Mouse (Mus musculus) kidney, postnatal 4 days (tissue): ENCODE measurements around the gene Phgr1.

Experiments used
- DNase-seq, 2 experiments: peaks; one replicate each; pipeline ENCODE4 v3.0.0; 2021; ENCODE audit warnings: mixed read lengths in 2 of 2

Gene Phgr1

DNA sequence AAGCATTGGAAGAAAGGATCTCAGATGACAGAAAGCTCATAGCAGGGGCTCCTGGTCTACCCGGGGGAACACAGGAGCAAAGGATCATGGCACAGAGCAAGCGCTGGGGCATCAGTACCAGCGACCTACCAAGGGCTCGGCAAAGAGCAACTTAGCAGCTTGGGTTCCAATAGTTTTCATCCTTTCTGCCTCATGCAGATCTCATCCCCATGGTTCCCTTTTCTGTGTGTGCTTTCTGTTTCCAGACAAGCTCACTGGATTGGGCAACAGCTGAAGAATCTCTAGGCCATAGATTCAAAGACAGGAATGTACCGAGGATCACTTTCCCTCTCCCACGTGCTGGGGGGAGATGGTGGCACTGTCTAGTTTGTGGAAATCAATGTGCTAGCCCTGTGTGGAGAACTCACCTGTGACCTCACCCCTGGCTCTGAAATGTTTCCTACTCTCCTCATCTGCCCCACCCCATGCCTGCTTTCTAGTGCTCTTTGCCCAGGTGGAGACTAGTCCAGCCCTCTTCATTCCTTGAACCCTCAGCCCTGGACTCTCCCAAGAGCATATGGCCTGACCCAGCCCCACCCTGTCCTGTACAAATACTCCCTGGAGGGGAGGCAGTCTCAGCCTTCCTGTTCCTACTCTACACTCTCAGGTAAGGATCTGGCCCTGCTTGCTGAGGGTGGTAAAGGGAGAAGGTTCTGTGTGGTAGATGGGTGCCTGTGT lies at the start of gene Phgr1:
Gene Phgr1 (plus strand): TSS at position 612 of the 717 bp plus-strand sequence.
- DNase-seq: no peak

DNA sequence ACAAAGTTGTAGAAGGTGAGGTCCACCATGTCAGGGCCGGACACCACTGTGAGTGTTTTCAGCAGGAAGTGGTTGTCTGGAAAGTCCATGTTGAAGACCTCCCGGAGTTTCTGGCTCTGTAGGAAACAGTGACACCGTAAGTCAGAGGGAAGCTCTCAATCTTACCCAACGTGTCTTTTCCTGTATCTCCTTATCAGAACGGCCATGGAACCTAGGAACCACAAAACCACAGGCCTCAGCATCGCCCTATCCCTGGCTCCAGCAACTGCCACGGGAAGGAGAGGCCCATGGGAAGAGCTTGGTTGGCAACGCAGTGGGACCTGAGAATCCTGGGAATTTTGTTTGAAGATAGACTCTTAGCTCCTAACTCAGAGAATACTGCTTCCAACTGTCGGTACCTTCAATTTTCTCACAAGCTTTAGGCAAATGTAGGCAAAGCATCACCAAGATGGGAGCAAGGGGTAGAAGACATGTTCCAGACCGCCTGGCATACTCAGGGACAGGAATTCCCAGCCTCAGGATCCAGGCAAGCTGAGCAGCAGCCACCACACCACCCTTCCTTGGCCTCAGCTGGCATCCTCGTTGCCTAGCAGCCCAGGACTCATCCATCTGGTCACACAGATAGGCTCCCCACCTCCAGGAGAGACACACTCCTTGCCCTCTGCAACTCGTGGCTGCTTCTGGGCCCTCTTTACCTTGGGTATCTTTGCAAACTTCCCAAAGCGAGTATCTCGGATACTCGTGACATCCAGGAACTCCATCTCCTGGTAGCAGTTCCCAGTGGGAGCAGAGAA lies 48.7 kb upstream of the Phgr1 start:
- no peak for DNase-seq

DNA sequence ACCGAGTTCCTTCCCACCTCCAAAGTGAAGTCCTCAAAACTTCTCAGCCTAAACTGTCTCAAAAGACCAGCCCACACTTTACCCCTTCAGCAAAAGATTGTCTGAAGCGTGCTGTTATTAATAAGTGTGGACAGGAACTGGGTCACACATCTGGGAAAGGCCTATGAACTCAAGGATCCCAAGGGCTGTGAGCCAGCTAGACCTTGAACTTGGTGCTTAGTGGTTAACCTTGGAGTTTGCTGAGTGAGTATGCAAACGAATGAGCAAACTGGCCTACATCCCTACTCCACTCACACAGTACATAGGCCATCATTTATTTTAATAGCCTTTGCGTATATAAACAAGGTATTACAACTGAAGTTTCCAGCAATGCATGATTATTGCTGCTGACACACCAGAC lies 47.1 kb upstream of the Phgr1 start:
- DNase-seq: no peak

DNA sequence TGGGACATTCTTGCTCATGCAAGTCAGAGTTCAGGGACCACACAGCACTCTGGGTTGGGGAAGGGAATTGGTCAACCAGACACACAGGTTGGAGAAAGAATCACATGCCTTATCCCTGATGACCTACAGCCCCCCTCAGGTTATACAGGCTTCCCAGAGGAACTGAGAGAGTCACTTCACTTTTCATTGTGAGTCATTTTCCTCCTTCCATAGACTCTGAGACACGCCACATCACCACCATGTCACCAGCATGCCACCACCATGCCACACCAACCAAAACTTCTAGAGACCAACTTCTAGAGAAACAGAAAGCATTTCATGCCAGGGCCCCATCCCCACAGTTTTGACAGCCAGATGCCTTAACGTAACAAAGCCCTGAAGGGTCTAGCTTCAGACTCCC lies 45.7 kb upstream of the Phgr1 start:
- DNase-seq: no peak

DNA sequence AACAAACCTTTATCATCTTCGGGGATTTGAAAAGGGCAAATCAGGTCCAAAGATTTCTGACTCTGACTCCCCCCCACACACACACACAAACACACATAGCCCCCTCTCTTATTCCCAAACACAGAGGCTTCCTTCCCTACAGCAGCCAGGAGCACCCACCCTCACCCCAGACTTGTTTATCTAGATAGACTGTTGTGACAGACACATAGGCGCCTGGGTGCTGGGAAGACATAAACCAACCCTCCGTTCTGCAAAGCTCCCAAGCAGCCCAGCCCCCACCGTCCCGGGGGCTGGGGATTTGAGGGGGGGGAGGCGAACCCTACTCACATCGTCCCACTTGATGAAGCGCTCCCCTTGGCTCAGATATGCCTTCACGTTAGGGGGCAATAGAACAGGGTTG lies 44.7 kb upstream of the Phgr1 start:
- DNase-seq: peak; percentile 50 to 58

DNA sequence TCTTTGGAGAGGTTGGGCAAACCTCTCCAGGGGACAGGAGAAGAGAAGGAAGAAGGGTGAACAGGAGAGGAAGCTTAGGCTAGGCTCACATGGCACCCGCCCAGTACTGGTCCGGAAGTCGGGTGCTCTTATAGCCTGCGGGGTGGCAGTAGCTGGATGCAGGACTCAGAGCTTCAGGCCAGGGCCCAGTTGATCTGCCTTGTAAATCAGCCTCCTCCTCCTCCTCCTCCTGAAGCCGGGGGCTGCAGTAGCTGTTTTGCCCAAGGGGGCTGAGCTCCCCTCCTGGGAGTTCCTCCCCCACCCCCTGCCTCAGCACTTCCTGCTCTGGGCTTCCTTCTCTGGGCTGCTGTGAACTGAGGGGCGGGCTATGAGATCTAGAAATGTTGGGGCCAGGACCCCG lies 44.2 kb upstream of the Phgr1 start, which contains the start of gene Plcb2:
Gene Plcb2 (minus strand): TSS at position 102 of the 400 bp plus-strand sequence.
- DNase-seq: peak; percentile 65 to 70

DNA sequence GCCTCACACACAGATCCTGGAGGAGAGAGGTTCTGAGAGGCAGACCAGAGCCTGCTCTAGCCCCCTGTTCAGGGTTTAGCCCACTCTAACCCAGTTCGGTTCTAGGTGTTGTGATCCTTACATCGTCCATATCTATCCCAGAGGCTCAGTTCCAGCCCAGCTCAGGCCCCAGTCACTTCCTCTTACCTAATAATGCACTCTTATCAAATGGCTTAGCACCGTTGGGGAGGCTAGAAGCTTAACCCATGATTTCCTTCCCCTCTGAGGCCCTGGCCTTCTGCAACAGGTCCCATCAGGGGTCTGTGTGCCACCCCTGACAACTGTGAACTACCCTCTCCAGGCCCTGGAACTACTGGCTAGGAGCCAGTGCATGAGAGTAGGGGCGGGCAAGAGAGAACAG lies 43.4 kb upstream of the Phgr1 start:
- no peak for DNase-seq

DNA sequence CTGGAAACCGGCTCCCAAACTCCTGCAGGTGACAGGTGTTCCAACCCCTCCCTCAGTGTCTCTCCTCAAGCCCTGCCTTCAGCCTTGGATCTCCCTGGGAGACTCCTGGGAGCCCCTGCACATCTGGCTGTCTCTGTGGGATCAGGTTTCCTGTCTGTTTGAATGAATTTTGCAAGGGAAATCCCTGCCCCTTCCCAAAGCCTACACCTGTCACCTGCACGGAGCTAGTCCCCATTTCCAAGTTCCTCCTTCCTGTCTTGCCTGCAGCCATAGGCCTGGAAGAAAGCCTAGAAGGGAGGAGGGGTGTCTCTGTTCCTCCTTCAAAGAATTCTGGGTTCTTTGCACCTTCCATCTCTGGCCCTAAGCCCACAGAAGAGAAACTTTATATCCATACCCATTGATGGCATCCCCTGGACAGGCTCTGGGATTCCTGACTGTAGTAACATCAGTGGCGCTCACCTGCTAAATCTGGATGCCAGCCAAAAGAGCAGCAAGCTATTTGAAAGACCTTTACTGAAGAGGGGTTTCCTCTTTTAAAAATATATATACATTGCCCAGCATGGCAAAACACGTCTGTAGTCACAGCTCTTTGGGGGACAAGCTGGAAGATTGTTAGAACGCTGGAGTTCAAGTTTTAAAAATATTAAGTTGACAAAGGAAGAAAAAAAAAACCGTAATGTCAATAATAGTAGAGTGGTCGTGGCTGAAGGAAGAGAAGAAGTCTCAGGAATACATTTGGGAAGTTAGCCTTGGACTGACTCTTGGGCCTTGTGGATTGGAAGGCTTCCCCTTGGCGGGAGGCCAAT lies 42.5 kb upstream of the Phgr1 start:
- DNase-seq: no peak

DNA sequence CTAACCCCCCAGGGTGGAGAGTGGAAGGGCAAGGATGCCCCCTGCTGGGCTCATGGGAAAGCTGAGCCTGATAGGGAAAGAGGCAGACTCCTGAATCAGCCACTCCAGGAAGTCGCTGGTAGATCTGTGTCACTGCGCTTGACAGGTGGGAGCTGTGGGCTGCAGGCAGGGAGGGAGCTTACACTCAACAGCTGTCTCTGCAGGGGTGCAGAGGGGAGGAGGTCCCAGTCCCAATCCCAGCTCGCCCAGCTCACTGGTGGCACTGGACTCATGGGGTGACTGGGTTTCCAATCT lies 42.0 kb upstream of the Phgr1 start:
- peak; percentile 87 to 89 for DNase-seq

DNA sequence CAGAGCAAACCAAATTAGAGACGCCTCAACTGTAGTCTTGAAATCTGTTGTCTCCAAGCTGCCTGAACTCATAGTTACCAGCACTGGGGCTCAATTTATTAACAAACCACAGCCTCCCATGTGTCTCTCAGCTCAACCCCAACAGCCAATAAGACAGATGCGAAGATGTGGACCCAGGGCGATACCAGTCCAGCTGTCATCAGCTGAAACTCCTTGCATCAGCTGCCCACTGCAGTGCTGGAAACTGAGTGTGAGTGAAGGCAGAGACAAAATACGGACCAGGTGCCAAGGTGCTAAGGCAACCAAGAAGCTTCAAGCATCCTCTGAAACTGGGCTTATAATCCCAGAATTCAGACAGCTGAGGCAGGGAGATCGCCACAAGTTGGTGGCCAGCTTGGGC lies 40.6 kb upstream of the Phgr1 start:
- DNase-seq: no peak

DNA sequence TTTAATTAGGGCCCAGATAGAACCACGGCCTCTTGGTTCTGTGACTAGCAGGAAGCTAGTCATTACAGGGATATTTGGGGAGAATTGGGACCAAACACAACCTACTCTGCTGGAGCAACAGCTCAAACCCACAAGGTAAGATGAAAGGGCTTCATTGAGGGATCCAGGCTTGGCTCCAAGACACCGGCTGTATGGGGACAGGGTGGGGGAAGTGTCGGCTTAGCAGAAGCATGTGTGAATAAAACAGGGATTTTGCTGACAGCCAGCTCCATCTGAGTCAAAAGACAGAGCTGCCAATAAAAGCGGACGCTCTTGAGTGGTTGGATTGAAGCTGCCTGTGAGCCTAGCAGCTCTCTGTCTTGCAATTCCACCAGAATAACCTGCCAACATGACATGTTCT lies 39.2 kb upstream of the Phgr1 start:
- no peak for DNase-seq

DNA sequence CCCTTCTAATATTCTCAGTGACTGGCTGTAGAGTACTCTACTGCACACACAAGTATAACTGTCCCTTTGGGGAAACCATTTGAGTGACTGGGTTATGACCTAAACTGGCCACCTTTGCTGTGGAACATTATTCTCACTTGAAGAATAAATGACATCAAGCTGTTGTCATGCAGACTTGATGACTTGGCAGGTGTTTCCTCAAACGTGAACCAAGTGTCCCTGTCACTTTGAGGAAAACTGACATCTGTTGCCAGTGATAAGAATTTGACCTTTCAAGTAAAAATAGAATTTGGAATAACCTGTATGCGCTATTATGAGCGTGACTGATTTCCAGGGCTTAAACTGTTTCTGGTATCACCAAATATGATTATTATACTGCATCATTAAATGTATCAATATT lies 32.2 kb upstream of the Phgr1 start:
- DNase-seq: no peak

DNA sequence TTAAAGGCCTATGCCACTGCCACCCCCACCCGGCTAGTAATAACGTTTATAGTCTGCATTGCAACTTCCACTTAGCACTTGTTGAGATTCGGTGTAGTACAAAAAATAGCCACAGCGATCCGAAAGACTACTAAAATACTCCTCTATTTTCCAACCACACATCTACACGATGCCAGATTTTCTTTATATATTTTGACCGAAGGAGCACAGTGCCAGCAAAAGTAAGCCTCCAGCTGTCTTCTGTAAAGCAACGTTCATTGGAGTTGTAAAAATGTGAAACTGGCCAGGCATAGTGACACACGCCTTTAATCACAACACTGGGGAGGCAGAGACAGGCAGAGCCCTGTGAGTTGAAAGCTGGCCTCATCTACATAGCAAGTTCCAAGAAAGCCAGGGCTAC lies 31.4 kb upstream of the Phgr1 start:
- no peak for DNase-seq

DNA sequence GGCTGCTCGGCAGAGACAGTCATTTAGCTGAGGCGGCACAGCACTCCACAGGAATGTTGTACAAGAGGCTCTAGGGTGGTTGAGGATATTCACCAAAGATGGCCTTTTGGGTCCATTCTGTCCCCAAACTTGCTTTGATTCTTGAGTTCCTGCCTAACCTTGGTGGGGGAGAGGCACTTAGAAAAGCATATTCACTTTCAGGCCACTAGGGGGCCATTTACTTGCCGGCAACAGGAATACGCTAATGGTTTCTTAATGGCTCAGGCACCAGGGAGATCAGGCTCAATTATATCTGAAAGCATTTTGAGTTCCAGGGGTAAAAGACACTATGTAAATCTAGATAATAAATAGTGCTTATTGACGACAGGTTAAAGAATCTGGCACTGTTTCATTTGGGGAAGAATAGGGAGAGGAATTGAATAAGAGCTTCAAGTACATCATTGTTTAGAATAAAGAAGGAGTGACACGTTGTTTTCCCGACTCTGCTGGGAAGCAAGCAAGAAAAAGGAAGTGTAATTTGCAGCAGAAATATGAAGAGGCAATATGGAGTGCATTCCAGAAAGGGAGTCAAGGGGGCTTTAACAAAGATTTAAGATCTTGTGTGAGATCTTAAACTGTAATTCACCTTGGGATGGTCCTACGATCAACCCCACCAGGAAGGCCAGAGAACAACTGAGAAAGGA lies 29.2 kb upstream of the Phgr1 start:
- no peak for DNase-seq

DNA sequence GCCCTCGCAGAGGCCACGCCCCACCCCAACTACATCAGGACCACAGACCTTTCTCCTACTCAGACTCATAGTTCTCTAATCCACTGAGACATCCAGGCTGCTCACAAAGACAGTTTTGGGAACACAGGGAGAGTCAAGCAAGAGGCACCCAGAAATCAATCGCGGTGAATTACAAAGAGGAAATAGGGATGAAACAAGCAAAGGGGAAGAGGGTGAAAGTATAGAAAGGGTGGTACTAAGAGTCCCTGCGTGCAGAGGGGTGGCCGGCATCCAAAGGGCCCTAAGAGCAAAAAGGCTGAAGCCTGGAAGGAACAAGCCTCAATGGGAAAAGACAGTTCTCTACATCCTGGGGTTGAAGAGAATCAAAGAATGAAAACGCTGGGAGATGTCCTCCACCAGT lies 27.9 kb upstream of the Phgr1 start:
- no peak for DNase-seq

DNA sequence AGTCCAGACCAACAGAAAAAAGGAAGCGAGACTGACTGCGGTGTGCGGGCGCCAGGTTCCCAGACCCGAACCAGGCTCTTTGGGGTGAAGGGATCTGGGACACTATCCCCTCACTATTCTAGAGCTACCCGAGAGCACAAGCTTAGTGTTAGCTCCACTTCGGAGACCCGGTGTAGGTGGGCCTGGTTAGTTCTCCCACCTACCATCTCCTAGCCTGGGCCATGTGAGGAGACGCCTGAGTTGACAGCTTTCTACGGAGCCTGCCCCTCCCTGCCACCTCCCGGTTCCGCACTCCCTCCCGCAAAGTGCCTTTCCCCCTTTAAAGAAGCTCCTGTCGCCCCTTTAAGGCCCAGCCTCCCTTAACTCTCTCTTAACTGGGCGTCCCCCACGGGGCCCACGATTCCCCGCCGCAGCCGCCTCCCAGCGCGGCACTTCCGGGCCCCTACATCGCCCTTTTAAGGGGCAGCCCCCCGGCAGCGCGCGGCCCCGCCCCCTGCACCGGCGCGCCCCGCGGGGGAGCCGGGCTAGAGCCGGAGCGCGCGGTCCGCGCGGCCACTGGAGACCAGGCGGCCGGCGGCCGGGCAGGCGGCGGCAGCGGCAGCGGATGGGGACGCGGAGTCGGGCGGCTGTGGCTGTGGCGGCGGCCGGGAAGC lies 27.2 kb upstream of the Phgr1 start, which contains the start of gene Inafm2:
Gene Inafm2 (plus strand): TSS at position 527 of the 653 bp plus-strand sequence.
- DNase-seq: peak; percentile 89 to 94

DNA sequence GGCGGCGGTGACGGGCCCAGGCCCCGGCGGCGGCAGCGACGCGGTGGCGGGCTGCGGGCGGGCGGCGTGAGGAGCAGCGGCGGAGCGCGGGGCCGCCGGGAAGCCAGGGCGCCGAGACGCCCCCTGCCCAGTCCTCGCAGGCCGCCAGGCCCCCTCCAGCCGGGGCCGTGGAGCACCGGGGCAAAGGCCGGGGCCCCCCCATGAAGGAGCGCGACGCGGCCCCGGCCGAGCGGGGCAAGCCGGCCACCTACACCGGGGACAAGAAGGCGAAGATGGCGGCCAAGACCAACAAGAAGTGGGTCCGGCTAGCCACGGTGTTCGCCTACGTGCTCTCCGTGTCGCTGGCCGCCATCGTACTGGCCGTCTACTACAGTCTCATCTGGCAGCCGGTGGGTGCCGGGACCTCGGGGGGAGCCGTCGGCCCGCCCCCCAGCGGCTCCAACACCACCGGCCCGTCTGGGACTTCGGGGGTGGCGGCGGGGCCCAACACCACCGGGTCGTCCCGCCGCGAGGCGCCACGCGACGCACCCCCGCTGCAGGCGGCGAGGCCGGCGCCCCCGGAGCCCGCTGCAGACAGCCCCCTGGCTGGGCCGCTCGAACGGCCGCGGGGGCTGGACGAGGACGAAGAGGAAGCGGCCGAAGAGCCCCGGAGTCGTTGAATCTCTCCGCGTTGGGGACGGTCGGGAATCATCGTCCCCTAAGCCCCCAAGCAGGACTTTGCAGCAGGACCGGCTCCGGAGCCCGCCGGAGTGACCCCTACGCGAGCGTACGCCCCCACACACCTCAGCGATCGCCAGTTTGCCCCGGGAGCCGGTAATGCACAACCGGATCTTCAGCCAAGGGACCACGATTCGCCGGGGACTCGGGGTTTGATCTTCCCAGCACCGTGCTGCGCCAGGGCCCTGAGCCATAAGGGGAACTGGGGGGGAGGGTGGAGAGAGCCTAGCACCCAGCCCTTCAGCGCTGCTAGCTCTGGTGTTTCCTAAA lies 26.4 kb upstream of the Phgr1 start:
- DNase-seq: peak; percentile 50 to 72

DNA sequence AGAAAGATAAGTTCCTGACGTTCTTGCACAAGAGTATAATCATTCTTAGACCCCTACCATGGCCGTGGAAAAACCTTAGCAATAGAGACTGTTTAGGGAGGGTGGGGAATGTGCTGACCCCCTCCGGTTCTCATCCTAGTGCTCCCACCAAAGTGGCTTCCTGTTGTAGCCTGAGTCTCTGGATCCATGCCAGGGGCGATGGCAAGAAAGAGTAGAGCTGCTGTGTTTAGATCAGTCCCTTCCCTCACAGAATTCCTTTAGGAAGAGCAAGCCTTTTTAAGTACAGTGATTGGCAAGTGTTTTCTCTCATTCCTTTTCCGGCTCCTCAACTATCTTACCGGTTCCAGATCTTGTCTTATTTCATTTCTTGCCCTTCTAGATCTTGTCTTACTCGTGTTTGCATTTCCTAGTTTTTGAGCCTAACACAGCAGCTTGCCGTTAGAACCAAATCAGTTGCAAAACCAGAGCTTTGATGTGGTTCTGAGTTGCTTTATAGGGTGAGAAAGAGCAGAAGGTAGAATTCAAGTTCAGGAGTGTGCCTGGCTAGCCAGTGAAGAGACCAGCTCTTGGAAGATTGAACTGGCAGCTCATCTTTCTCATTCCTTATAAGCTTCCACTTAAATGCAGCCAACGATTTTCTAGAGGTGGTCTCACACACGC lies 25.1 kb upstream of the Phgr1 start:
- peak; percentile 60 to 65 for DNase-seq

DNA sequence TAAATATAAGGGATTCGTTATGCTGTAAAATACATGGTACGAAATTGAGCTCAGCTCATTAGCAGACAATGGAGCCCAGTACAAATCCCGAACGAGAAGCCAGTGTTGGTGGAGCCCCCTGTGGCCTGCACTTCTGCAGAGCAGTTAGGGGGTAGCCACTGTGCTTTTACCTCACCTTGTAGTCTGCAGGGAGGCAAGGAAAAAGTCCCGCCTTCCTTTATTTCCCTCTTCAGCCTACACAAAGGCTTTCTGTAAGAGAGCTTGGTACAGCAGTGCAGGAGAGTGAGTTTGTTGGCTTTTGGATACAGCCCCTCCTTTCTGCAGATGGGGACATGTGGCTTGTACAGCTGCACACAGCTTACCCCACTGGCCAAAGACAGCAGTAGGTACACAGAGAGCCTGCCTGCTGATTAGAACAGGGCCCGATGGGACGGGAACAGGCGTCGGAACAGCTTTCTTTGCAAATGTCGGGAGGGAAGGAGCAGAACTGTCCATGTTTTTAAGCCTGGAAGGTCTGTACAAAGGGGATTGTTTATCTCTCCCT lies 23.2 kb upstream of the Phgr1 start:
- no peak for DNase-seq

DNA sequence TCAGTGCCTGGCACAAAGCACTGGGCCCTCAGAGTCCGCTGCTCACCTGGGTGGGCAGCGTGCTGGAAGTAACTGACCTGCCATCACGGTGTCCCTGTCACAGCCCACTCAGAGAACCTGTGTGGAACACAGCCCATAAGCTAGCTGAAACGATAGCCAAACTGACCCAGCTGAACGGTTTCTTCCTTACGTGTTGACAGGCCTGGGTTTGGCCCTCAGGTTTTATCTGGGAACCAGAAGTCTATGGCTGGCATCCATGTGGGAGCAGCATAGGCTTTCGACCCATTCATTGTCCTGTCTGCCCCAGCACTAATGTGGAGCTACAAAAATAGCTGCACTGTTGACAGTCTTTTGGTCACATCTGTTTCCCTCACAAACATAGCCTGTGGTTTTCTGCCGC lies 22.1 kb upstream of the Phgr1 start:
- DNase-seq: no peak
